Mouse (Mus musculus) brown adipose tissue, adult 24 weeks (tissue): ENCODE results near the gene Olfr1111. TPM values are rescaled to one million over a fixed set of nuclear protein-coding genes. Genes with fewer than 3 reads are reported as not detected.
"Not testable (repeated sequence)": the region's sequence is repeated elsewhere in the genome, so short reads cannot be mapped to it uniquely, and the experiment has no call there.

Experiments used
- H3K27ac ChIP-seq: fragments of 200-500 bp; replicated peaks from 2 replicates; pipeline ENCODE4 v1.5.1; 2012; ENCODE audit warnings: low read depth, mild to moderate bottlenecking, low read length
- H3K4me1 ChIP-seq: fragments of 200-500 bp; 2 replicates; pipeline ENCODE4 v1.6.1; 2012; ENCODE audit warnings: low read length, mixed read lengths; ENCODE audit not compliant: control insufficient read depth, insufficient read depth, insufficient read length
- H3K4me3 ChIP-seq: fragments of 200-500 bp; 2 replicates; pipeline ENCODE4 v1.5.1; 2012; ENCODE audit warnings: low read depth, mild to moderate bottlenecking, low read length, moderate library complexity; ENCODE audit not compliant: insufficient read depth
- polyA plus RNA-seq: library from polyadenylated mRNA; stranded (reverse); fragments of >200 nt; gene quantifications from 2 replicates; pipeline ENCODE4 v1.2.4, GENCODE M21; 2012; ENCODE audit not compliant: missing spikeins, insufficient read depth, insufficient read length

Gene Olfr1111
- polyA plus RNA-seq, result not detected in 2 replicates

- H3K27ac ChIP-seq, result no peak within 1 kb of the TSS
- H3K4me1 ChIP-seq, result no peaks in the 10 kb centered on the region
- H3K4me3 ChIP-seq, result no peak within 1 kb of the TSS
Measured at GRCm38 (mm10) chr2:87152524-87152923, at the start of gene Olfr1111. Olfr1111 (minus strand) TSS chr2:87152624.

- Histone ChIP-seq H3K4me3 (no peak within 1 kb of the TSS), H3K27ac (no peak within 1 kb of the TSS), H3K4me1 (no peaks in the 10 kb centered on the region)
Measured at GRCm38 (mm10) chr2:87187498-87187897, 35.1 kb upstream of the Olfr1111 start, which contains the start of gene Olfr1112. Olfr1112 (plus strand) TSS chr2:87187798.

GRCm38 (mm10) chr2:87167731-87168130 is 15.3 kb upstream of the Olfr1111 start:
- not testable (repeated sequence) for H3K4me1 ChIP-seq, H3K4me3 ChIP-seq, H3K27ac ChIP-seq

- Histone ChIP-seq H3K27ac (no peak within 1 kb of the TSS), H3K4me1 (no peaks in the 10 kb centered on the region), H3K4me3 (no peak within 1 kb of the TSS)
Measured at GRCm38 (mm10) chr2:87140200-87140599, 12.2 kb downstream of the Olfr1111 start, which contains the start of gene Olfr1110. Olfr1110 (minus strand) TSS chr2:87140300.

- Histone ChIP-seq H3K4me1 (no peaks in the 10 kb centered on the region), H3K27ac (no peak within 1 kb of the TSS), H3K4me3 (no peak within 1 kb of the TSS)
Measured at GRCm38 (mm10) chr2:87114467-87114866, 38.0 kb downstream of the Olfr1111 start, which contains the start of gene Olfr259. Olfr259 (minus strand) TSS chr2:87114567.

Other genes with a start within 250 kb of the Olfr1111 start
- gene Olfr1098, start 228.1 kb downstream of the Olfr1111 start, polyA plus RNA-seq, result not detected in 2 replicates
- not detected in 2 replicates for gene Olfr1099, start 191.9 kb downstream of the Olfr1111 start, polyA plus RNA-seq
- gene Olfr1100, start 172.7 kb downstream of the Olfr1111 start, polyA plus RNA-seq, result not detected in 2 replicates
- not detected in 2 replicates for gene Olfr1101, start 161.4 kb downstream of the Olfr1111 start, polyA plus RNA-seq
- gene Olfr1102, start 154.2 kb downstream of the Olfr1111 start, polyA plus RNA-seq, result not detected in 2 replicates
- gene Olfr1104, start 125.5 kb downstream of the Olfr1111 start, polyA plus RNA-seq, result not detected in 2 replicates
- gene Olfr1105, start 116.1 kb downstream of the Olfr1111 start, polyA plus RNA-seq, result not detected in 2 replicates
- not detected in 2 replicates for gene Olfr1106, start 100.4 kb downstream of the Olfr1111 start, polyA plus RNA-seq
- gene Olfr1107, start 76.8 kb downstream of the Olfr1111 start, polyA plus RNA-seq, result not detected in 2 replicates
- gene Olfr1109, start 56.6 kb downstream of the Olfr1111 start, polyA plus RNA-seq, result not detected in 2 replicates
- gene Olfr259, start 38.1 kb downstream of the Olfr1111 start, polyA plus RNA-seq, result not detected in 2 replicates
- not detected in 2 replicates for gene Olfr1110, start 12.3 kb downstream of the Olfr1111 start, polyA plus RNA-seq
- gene Olfr1112, start 35.2 kb upstream of the Olfr1111 start, polyA plus RNA-seq, result not detected in 2 replicates
- gene Olfr1113, start 56.3 kb upstream of the Olfr1111 start, polyA plus RNA-seq, result not detected in 2 replicates
- not detected in 2 replicates for gene Olfr1115, start 95.4 kb upstream of the Olfr1111 start, polyA plus RNA-seq
- not detected in 2 replicates for gene Olfr1116, start 114.9 kb upstream of the Olfr1111 start, polyA plus RNA-seq
- gene Olfr1118, start 155.0 kb upstream of the Olfr1111 start, polyA plus RNA-seq, result not detected in 2 replicates
- not detected in 2 replicates for gene Olfr1120, start 202.2 kb upstream of the Olfr1111 start, polyA plus RNA-seq
- not detected in 2 replicates for gene Olfr1121, start 217.3 kb upstream of the Olfr1111 start, polyA plus RNA-seq
- gene Olfr1122, start 233.2 kb upstream of the Olfr1111 start, polyA plus RNA-seq, result not detected in 2 replicates